Mouse (Mus musculus) kidney, adult 2 months (tissue): ENCODE data around the gene Rcn3.

Source experiments
- CTCF ChIP-seq: fragments of 200-500 bp; conservative IDR thresholded peaks from 2 replicates; pipeline ENCODE4 v1.5.1; 2011; ENCODE audit warnings: low read depth, mild to moderate bottlenecking, control low read depth, low read length, moderate library complexity, mixed read lengths; ENCODE audit not compliant: insufficient read depth, insufficient read length
- POLR2A ChIP-seq: fragments of 200-500 bp; IDR thresholded peaks from one replicate; pipeline ENCODE4 v1.6.1; 2011; ENCODE audit warnings: low read depth, low read length, control low read depth

DNA sequence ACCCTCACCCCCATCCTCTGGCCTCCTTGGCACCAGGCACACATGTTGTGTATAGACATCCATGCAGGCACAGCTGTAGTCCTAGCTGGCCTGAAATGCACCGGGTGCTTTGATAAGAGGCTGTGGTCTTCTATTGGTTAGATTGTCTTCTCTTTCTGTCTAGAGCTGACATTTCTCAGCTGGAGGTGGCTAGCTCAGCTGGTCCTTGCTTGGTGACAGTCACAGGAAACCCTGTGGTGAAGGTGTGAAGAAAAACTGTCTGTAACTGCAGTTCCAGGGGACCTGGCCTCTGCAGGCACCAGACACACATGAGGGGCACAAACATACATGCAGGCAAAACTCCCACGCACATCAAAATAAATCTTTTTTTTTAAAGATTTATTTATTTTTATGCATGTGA, 22.4 kb downstream of the Rcn3 start:
- no peak for TF ChIP-seq CTCF
- TF ChIP-seq POLR2A: no peak
